Mouse (Mus musculus) lung, postnatal 14 days (tissue): Measurements from ENCODE around the gene Tshz2.

Source experiments
- DNase-seq: peaks from one replicate; pipeline ENCODE4 v3.0.0; 2021

The Tshz2 gene

GRCm38 (mm10) chr2:169892441-169893038 lies 259.7 kb downstream of the Tshz2 start:
- DNase-seq = no peak

- DNase-seq = no peak
Measured at GRCm38 (mm10) chr2:169902896-169903295, 270.1 kb downstream of the Tshz2 start.

GRCm38 (mm10) chr2:169906396-169906795 lies 273.6 kb downstream of the Tshz2 start:
- DNase-seq = no peak

DNA sequence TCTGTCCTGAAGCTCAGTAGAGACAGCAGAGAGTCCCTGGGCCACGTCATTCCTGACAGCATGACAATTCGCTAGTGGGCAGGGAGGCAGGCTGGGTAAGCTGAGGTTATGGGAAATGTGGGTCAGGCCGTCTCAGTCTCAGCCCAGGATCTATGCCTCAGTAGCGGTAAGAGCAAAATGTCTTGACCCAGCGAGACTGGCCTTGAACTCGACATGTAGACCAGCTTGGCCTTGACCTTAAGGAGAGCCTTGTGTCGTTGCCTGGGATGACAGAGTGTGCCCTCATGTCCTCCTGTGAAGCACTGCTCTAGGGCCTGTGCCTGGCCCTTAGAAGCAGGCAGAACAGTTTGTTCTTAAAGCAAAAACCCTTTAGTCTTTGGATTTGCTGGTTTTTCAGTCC lies 275.2 kb downstream of the Tshz2 start:
- no peak for DNase-seq

DNA sequence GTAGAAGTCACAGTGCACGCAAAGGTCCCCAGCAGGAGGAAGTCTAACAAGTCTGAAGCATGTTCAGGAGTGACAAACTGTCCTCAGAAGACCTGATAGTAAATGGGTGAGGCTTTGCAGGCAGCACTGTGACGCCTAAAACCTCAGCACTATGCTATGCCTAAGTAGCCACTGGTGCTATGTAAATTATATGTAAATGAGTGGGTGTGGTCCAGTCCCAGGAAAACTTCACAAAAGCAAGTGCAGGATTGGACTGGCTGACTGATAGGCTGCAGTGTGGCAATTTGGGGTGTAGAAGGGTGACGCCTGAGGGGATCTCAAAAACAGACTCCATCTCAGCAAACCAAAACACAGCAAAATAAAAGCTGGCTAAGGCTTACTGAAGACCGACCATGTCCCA lies 277.8 kb downstream of the Tshz2 start:
- DNase-seq = no peak

- no peak for DNase-seq
Measured at GRCm38 (mm10) chr2:169912826-169913225, 280.0 kb downstream of the Tshz2 start.

DNA sequence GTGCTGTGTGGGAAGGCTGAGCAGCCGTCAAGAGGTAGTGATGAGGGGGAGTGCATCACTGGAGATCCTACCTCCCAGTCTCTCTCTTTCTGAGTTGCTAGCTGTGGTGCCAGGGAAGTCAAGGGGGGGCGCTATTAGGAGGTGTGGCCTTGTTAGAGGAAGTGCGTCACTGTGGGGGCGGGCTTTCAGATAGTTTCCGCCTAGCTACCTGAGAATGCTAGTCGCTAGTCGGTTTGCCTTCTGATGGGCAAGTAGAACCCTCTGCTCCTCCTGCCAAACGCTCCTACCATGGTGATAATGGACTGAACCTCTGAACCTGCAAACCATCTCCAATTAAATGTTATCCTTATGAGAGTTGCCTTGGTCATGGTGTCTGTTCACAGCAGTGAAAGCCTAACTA lies 282.1 kb downstream of the Tshz2 start:
- peak; percentile 6 for DNase-seq

GRCm38 (mm10) chr2:169915326-169915725 lies 282.5 kb downstream of the Tshz2 start:
- DNase-seq = no peak

DNA sequence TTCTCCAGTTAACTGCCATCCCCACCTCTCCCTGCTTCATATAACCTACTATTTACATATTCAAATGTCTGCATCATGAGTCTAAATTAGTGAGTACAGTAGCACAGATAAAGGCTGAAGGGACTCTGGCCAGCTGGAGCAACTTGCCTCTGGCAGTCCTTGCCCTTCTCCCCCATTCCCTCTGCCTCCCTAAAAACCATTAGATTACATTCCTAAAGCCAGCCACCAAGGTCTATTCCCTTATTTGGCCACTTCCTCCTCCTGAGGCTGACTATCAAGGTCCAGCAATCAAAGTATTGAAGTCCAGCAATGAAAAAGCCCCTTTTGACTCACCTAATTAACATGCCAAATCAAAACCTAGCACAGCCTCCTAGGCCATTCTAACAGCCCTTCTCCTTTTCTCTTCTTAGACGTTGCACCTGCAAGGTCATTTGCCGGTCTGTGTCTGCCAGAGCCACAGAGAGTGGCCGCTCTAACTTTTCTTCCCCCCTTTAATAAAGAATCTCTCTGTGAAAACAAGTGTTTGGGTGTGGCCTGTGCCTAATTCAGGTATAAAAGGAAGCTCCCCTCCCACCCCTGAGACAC lies 286.4 kb downstream of the Tshz2 start:
- DNase-seq = no peak

GRCm38 (mm10) chr2:169924177-169924810 lies 291.5 kb downstream of the Tshz2 start:
- no peak for DNase-seq

DNA sequence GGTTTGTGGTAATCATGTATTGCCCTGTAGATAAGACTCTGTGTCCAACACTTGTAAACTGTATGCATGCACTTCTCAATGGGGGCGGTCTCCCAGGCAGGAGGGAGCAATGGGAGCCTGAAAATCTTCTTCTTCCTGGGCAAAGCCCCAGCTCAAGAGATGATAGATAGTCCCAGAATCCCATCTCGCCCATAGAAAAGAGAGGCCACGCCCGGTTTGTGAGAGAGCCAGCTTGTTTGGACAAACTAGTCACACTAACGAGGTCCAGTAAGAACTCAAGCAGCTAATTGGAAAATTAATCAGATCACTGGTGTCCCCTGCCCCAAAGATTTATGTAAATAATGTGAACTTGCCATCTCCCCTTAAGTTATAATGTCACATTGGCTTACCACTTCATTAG lies 292.7 kb downstream of the Tshz2 start:
- no peak for DNase-seq

- peak; percentile 5 for DNase-seq
Measured at GRCm38 (mm10) chr2:169926016-169926415, 293.2 kb downstream of the Tshz2 start.

GRCm38 (mm10) chr2:169927401-169927800 lies 294.6 kb downstream of the Tshz2 start:
- no peak for DNase-seq

DNA sequence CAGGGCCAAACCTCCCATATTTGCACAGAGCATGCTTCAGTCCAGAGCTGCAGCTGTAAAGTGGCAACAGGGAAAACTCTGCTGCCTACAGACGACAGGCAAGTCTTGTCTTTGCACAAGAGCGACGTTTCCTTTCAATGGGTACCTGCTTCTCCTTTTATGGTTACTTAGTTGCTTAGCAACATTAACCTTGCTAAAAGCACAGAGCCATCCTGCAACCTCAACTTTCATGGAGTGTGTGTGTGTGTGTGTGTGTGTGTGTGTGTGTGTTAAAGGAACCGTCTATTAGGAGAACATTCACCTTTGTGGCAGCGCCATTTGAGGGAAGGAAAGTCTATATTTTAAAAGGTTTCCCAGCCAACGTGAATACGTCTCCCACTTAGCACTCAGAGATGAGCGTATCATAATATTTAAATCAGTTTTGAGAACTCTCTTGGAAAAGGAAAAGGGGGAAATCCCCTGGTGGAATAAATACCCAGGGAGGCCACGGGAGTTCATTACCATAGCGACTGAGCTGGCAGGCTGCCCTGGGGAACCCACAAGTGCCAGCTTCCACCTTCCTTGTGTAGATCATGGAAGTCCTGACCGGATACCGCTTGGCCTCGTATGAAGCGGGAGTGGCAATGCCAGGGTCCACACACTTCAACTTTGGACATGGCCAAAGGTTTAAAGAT lies 295.8 kb downstream of the Tshz2 start:
- peak; percentile 70 for DNase-seq

GRCm38 (mm10) chr2:169929540-169930497 lies 297.0 kb downstream of the Tshz2 start:
- peak; percentile 42 for DNase-seq

GRCm38 (mm10) chr2:169935642-169936041 lies 302.8 kb downstream of the Tshz2 start:
- DNase-seq = no peak

- no peak for DNase-seq
Measured at GRCm38 (mm10) chr2:169940297-169941142, 307.7 kb downstream of the Tshz2 start.

- DNase-seq = no peak
Measured at GRCm38 (mm10) chr2:169943727-169944126, 310.9 kb downstream of the Tshz2 start.

- DNase-seq = no peak
Measured at GRCm38 (mm10) chr2:169948139-169948538, 315.3 kb downstream of the Tshz2 start.

DNA sequence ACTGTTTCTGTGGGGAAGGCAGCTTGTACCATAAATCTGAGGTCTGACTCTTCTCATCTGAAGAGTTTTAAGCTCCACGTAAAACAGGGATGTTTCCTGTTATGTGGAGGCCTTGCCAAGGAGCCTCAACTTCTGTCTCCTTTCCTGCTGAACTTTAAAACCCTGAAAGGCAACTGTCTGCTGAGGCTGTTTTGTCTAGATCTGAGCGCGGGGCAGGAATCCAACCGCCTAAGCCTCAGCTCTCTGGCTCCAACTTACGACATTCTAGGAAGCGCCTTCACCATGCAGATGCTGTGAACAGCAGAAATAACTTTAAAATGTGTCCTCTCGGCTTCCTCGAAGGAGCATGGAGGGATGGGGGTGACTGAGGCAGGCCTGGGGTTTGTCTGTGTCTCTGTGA lies 318.2 kb downstream of the Tshz2 start:
- DNase-seq = no peak

DNA sequence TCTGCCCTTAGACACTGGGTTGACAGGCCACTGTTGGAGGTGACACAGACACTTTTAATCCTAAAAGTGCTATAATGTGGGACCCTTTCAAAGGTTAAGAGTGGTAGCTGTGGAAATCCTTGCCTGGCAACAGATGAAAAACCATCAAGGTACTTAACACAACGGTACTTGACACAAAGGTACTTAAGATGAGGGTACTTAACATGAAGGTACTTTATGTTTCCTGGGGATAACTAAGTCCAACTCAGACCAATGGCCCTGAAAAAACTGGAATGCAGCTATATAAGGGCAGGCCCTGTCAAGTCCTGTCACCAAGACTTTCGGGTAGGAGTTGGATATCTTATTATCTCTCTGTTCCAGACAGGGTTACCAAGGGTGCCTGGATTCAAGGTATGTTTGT lies 320.2 kb downstream of the Tshz2 start:
- no peak for DNase-seq
